Comparison of ENCODE assay signal across 23 mouse cellular contexts in the genomic region with DNA sequence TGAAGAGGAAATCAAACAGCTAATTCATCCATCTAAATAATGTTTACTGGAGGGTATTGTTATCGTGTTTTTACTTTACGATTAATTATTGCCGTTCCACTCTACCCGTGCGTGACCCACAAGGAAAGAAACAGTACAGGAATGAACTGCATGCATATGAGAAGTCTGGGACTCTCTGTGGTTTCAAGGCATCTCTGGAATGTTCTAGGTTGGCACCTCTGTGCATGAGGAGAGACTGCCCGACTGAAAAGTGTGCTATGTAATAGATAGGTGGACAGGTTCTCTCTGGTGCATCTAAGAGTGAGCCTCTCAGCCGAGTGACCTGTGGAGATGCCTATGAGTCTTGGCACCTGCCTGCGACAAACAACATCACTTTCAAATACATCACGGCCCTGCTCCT.
A peak's percentile ranks its signal among the peaks of the same experiment; 100 is the strongest.
DNase-seq lines count a peak whose midpoint lies in the region; ATAC-seq and TF ChIP-seq lines count a peak whose summit lies in the region.
"Had no signal": no experiment of that assay in that cellular context is flagged by ENCODE, and none has a peak within 500 bp of the region (broad histone marks: within the 10 kb centered on the region; RNA-seq: fewer than 3 reads in every experiment).

No protein-coding gene starts in this region.

- no peaks in the 10 kb centered on the region for H3K27me3 ChIP-seq in kidney, embryonic 16.5 days (ENCODE audit: insufficient read depth, low read length)
- H3K27me3 ChIP-seq in lung, embryonic 16.5 days (ENCODE audit: control insufficient read depth, insufficient read depth, low read depth, low read length), result no peaks in the 10 kb centered on the region
- no peaks in the 10 kb centered on the region for H3K27me3 ChIP-seq in Patski
- H3K27me3 ChIP-seq: CH12.LX; embryonic facial prominence, embryonic 13.5 days; heart, embryonic 12.5 days; limb, embryonic 12.5 days; liver, embryonic 15.5 days had no signal

- ATAC-seq in kidney, embryonic 16.5 days (ENCODE audit: low FRiP score, low TSS enrichment), result peak; percentile 33; the same call in 1 of the 2 replicates
- ATAC-seq in lung, embryonic 16.5 days (ENCODE audit: low read depth), result peak; percentile 35
- peak; percentile 89 for ATAC-seq in Patski
- ATAC-seq: forebrain, embryonic 16.5 days; intestine, postnatal 0 days had no signal

- 65% methylated on average over 9 of the region's 9 CpGs for WGBS in kidney, embryonic 16.5 days
- WGBS in lung, embryonic 16.5 days, result 64% methylated on average over 9 of the region's 9 CpGs

- no peak overlapping the region for H3K9ac ChIP-seq in kidney, embryonic 16.5 days (replicated peaks; ENCODE audit: low read length)
- H3K9ac ChIP-seq in lung, embryonic 16.5 days (ENCODE audit: low read length), result no peak overlapping the region
- H3K9ac ChIP-seq: embryonic facial prominence, embryonic 13.5 days; heart, embryonic 12.5 days; hindbrain, embryonic 14.5 days; limb, embryonic 12.5 days; liver, embryonic 15.5 days had no signal

- in situ Hi-C loops in Patski (cut with MboI; ENCODE audit: low pct_unique_long_range_greater_than_20kb), result loop anchor here (25.0 kb wide), 1 partner anchor 1616 kb away; no protein-coding TSS in a partner anchor

- no peak for TF ChIP-seq CTCF in Patski (IDR thresholded peaks at IDR 0.05)

- H3K4me3 ChIP-seq in kidney, embryonic 16.5 days (ENCODE audit: low read length), result no peak overlapping the region
- H3K4me3 ChIP-seq in lung, embryonic 16.5 days (ENCODE audit: low read length), result no peak overlapping the region
- H3K4me3 ChIP-seq: embryonic facial prominence, embryonic 13.5 days; forebrain, embryonic 10.5 days; gastrocnemius, adult 2 months; heart, adult 2 months; heart, embryonic 12.5 days; left cerebral cortex, adult 2 months; limb, embryonic 12.5 days; liver, embryonic 15.5 days had no signal

- peaks cover 48% of the 10 kb centered on the region for H3K4me1 ChIP-seq in kidney, embryonic 16.5 days (ENCODE audit: insufficient read depth, low read length)
- peaks cover 30% of the 10 kb centered on the region for H3K4me1 ChIP-seq in lung, embryonic 16.5 days (replicated peaks; ENCODE audit: control insufficient read depth, insufficient read depth, low read length)
- H3K4me1 ChIP-seq: liver, embryonic 15.5 days had no signal

- POLR2A ChIA-PET in Patski (lab: Charles Lee), result no interaction called here

- peak overlapping the region; percentile 53; the same call in 1 of the 2 replicates for H3K27ac ChIP-seq in kidney, embryonic 16.5 days (ENCODE audit: low read length)
- peak overlapping the region; percentile 84 for H3K27ac ChIP-seq in lung, embryonic 16.5 days (ENCODE audit: low read length)
- H3K27ac ChIP-seq: embryonic facial prominence, embryonic 13.5 days; forebrain, embryonic 10.5 days; gastrocnemius, adult 2 months; heart, adult 2 months; hindbrain, embryonic 14.5 days; left cerebral cortex, adult 2 months; liver, embryonic 15.5 days had no signal

- DNase-seq in kidney, adult 18-20 months, result no peak
- DNase-seq in lung, postnatal 4 days, result no peak
- DNase-seq in Patski (ENCODE audit: low read depth, low spot score), result no peak
- no peak for DNase-seq in right cerebral cortex, postnatal 14 days
- DNase-seq: adrenal gland, postnatal 25 days; cerebellum, adult 11-12 months; cerebellum, postnatal 10 days; gastrocnemius, adult 2 months; gastrocnemius, postnatal 36 days; heart, adult 2 months; midbrain, embryonic 14.5 days had no signal

- no peak overlapping the region for H3K4me2 ChIP-seq in kidney, embryonic 16.5 days (replicated peaks; ENCODE audit: low read depth, low read length)
- no peak overlapping the region for H3K4me2 ChIP-seq in lung, embryonic 16.5 days (ENCODE audit: low read depth, low read length)
- H3K4me2 ChIP-seq: embryonic facial prominence, embryonic 13.5 days; heart, embryonic 12.5 days; hindbrain, embryonic 14.5 days; limb, embryonic 12.5 days; liver, embryonic 15.5 days had no signal

- no peaks in the 10 kb centered on the region for H3K36me3 ChIP-seq in kidney, embryonic 16.5 days (ENCODE audit: insufficient read depth, low read length)
- H3K36me3 ChIP-seq in lung, embryonic 16.5 days (ENCODE audit: control insufficient read depth, insufficient read depth, low read length), result peaks cover 3% of the 10 kb centered on the region; the same call in 1 of the 2 replicates
- H3K36me3 ChIP-seq: embryonic facial prominence, embryonic 13.5 days; heart, embryonic 12.5 days; liver, embryonic 15.5 days had no signal

- CTCF ChIA-PET in Patski (lab: Charles Lee), result interaction anchor here (1.0 kb wide), 1 partner anchor 11 kb away, joined by 4 read pairs; no protein-coding TSS in a partner anchor

- no peaks in the 10 kb centered on the region for H3K9me3 ChIP-seq in kidney, embryonic 16.5 days (ENCODE audit: low read length)
- H3K9me3 ChIP-seq in lung, embryonic 16.5 days (ENCODE audit: control insufficient read depth, low read length), result no peaks in the 10 kb centered on the region
- H3K9me3 ChIP-seq: embryonic facial prominence, embryonic 13.5 days; forebrain, embryonic 10.5 days; heart, embryonic 12.5 days; limb, embryonic 12.5 days; liver, embryonic 15.5 days had no signal

Comparison
In these comparisons a context has a peak if more than half of its experiments do, and no peak if none do; other contexts are left out.
1. ATAC-seq: peak in every context shown above with its lines; median percentile 89 in Patski; 35 in lung, embryonic 16.5 days; 33 in kidney, embryonic 16.5 days.